Mouse (Mus musculus): ENCODE results near the gene Tmem132b. TPM values are rescaled to one million over a fixed set of nuclear protein-coding genes. Genes with fewer than 3 reads are reported as not detected.

Gene Tmem132b
- polyA plus RNA-seq, 1 experiment from 2014 or later, result 0.03 TPM

- ATAC-seq (ENCODE audit: extremely low read depth, insufficient number of reproducible peaks, low FRiP score, low TSS enrichment), result no peak
- H3K4me3 ChIP-seq, result no peak overlapping the region
- WGBS, result 18% methylated on average over 13 of the region's 13 CpGs
- no peaks in the 10 kb centered on the region for H3K36me3 ChIP-seq
- H3K9ac ChIP-seq, result no peak overlapping the region
- H3K27ac ChIP-seq (replicated peaks), result no peak overlapping the region
- H3K4me1 ChIP-seq, result no peaks in the 10 kb centered on the region
- 0 out of 2 replicates have a peak, but pooled peaks cover 5% of the 10 kb centered on the region for H3K9me3 ChIP-seq
- no peak overlapping the region for H3K4me2 ChIP-seq
- peaks cover 55% of the 10 kb centered on the region for H3K27me3 ChIP-seq (replicated peaks)
Observed at GRCm38 (mm10) chr5:125546293-125546692, 14.7 kb downstream of the Tmem132b start.

- Histone ChIP-seq H3K4me3 (no peak overlapping the region), H3K4me1 (no peaks in the 10 kb centered on the region), H3K36me3 (no peaks in the 10 kb centered on the region), H3K27me3 (replicated peaks) (peaks cover 55% of the 10 kb centered on the region), H3K9ac (no peak overlapping the region), H3K27ac (replicated peaks) (no peak overlapping the region), H3K9me3 (0 out of 2 replicates have a peak, but pooled peaks cover 4% of the 10 kb centered on the region), H3K4me2 (no peak overlapping the region)
- ATAC-seq (ENCODE audit: extremely low read depth, insufficient number of reproducible peaks, low FRiP score, low TSS enrichment), result no peak
- WGBS, result 24% methylated on average over 11 of the region's 11 CpGs
Observed at GRCm38 (mm10) chr5:125549750-125550489, 18.3 kb downstream of the Tmem132b start.

GRCm38 (mm10) chr5:125555732-125556131, 24.2 kb downstream of the Tmem132b start:
- no peak for ATAC-seq (ENCODE audit: extremely low read depth, insufficient number of reproducible peaks, low FRiP score, low TSS enrichment)
- H3K9ac ChIP-seq, result no peak overlapping the region
- H3K4me3 ChIP-seq, result no peak overlapping the region
- H3K9me3 ChIP-seq, result no peaks in the 10 kb centered on the region
- H3K36me3 ChIP-seq, result no peaks in the 10 kb centered on the region
- 0 out of 2 replicates have a peak, but pooled peaks cover 3% of the 10 kb centered on the region for H3K27me3 ChIP-seq (replicated peaks)
- no peak overlapping the region for H3K27ac ChIP-seq (replicated peaks)
- H3K4me1 ChIP-seq, result no peaks in the 10 kb centered on the region
- WGBS, result 66% methylated on average over 5 of the region's 5 CpGs
- H3K4me2 ChIP-seq, result no peak overlapping the region

- no peak for ATAC-seq (ENCODE audit: extremely low read depth, insufficient number of reproducible peaks, low FRiP score, low TSS enrichment)
- H3K27ac ChIP-seq (replicated peaks), result no peak overlapping the region
- H3K9ac ChIP-seq, result no peak overlapping the region
- H3K4me3 ChIP-seq, result no peak overlapping the region
- H3K27me3 ChIP-seq (replicated peaks), result no peaks in the 10 kb centered on the region
- peaks cover 7% of the 10 kb centered on the region for H3K9me3 ChIP-seq
- WGBS, result 48% methylated on average over 6 of the region's 6 CpGs
- no peaks in the 10 kb centered on the region for H3K4me1 ChIP-seq
- H3K36me3 ChIP-seq, result no peaks in the 10 kb centered on the region
- H3K4me2 ChIP-seq, result no peak overlapping the region
Observed at GRCm38 (mm10) chr5:125563492-125563891, 31.9 kb downstream of the Tmem132b start.

- no peak for ATAC-seq (ENCODE audit: extremely low read depth, insufficient number of reproducible peaks, low FRiP score, low TSS enrichment)
- 68% methylated on average over 11 of the region's 11 CpGs for WGBS
Observed at GRCm38 (mm10) chr5:125565725-125566124, 34.2 kb downstream of the Tmem132b start.

GRCm38 (mm10) chr5:125568457-125568856, 36.9 kb downstream of the Tmem132b start:
- H3K36me3 ChIP-seq, result no peaks in the 10 kb centered on the region
- H3K9ac ChIP-seq, result no peak overlapping the region
- H3K4me2 ChIP-seq, result no peak overlapping the region
- H3K4me3 ChIP-seq, result no peak overlapping the region
- H3K27ac ChIP-seq (replicated peaks), result no peak overlapping the region
- H3K27me3 ChIP-seq (replicated peaks), result no peaks in the 10 kb centered on the region
- ATAC-seq (ENCODE audit: extremely low read depth, insufficient number of reproducible peaks, low FRiP score, low TSS enrichment), result no peak
- H3K4me1 ChIP-seq, result no peaks in the 10 kb centered on the region
- H3K9me3 ChIP-seq, result no peaks in the 10 kb centered on the region

More at GRCm38 (mm10) chr5:125565725-125566124, 34.2 kb downstream of the Tmem132b start:
- Histone ChIP-seq H3K4me3 (no peak overlapping the region), H3K9me3 (peaks cover 7% of the 10 kb centered on the region), H3K36me3 (no peaks in the 10 kb centered on the region), H3K4me2 (no peak overlapping the region), H3K4me1 (no peaks in the 10 kb centered on the region), H3K27ac (replicated peaks) (no peak overlapping the region), H3K9ac (no peak overlapping the region), H3K27me3 (replicated peaks) (no peaks in the 10 kb centered on the region)

- Histone ChIP-seq H3K9ac (no peak overlapping the region), H3K36me3 (no peaks in the 10 kb centered on the region), H3K4me3 (no peak overlapping the region), H3K9me3 (no peaks in the 10 kb centered on the region), H3K27ac (replicated peaks) (no peak overlapping the region), H3K4me2 (no peak overlapping the region), H3K27me3 (replicated peaks) (no peaks in the 10 kb centered on the region), H3K4me1 (no peaks in the 10 kb centered on the region)
- ATAC-seq (ENCODE audit: extremely low read depth, insufficient number of reproducible peaks, low FRiP score, low TSS enrichment), result no peak
- WGBS, result 71% methylated on average over 5 of the region's 5 CpGs
Observed at GRCm38 (mm10) chr5:125572011-125572410, 40.4 kb downstream of the Tmem132b start.

GRCm38 (mm10) chr5:125574886-125575285, 43.3 kb downstream of the Tmem132b start:
- Histone ChIP-seq H3K27ac (replicated peaks) (no peak overlapping the region), H3K4me2 (no peak overlapping the region), H3K4me3 (no peak overlapping the region), H3K4me1 (no peaks in the 10 kb centered on the region), H3K36me3 (no peaks in the 10 kb centered on the region), H3K27me3 (replicated peaks) (no peaks in the 10 kb centered on the region), H3K9ac (no peak overlapping the region), H3K9me3 (no peaks in the 10 kb centered on the region)
- 11% methylated on average over 8 of the region's 8 CpGs for WGBS
- no peak for ATAC-seq (ENCODE audit: extremely low read depth, insufficient number of reproducible peaks, low FRiP score, low TSS enrichment)

- ATAC-seq (ENCODE audit: extremely low read depth, insufficient number of reproducible peaks, low FRiP score, low TSS enrichment), result no peak
- Histone ChIP-seq H3K4me3 (no peak overlapping the region), H3K4me1 (no peaks in the 10 kb centered on the region), H3K9ac (no peak overlapping the region), H3K4me2 (no peak overlapping the region), H3K27me3 (replicated peaks) (no peaks in the 10 kb centered on the region), H3K27ac (replicated peaks) (no peak overlapping the region), H3K36me3 (no peaks in the 10 kb centered on the region), H3K9me3 (no peaks in the 10 kb centered on the region)
- WGBS, result 65% methylated on average over 2 of the region's 2 CpGs
Observed at GRCm38 (mm10) chr5:125575866-125576265, 44.3 kb downstream of the Tmem132b start.

- Histone ChIP-seq H3K4me3 (no peak overlapping the region), H3K27ac (replicated peaks) (no peak overlapping the region)
- no peak for ATAC-seq (ENCODE audit: extremely low read depth, insufficient number of reproducible peaks, low FRiP score, low TSS enrichment)
Observed at GRCm38 (mm10) chr5:125578661-125579060, 47.1 kb downstream of the Tmem132b start.

GRCm38 (mm10) chr5:125579153-125579552, 47.6 kb downstream of the Tmem132b start:
- Histone ChIP-seq H3K4me3 (no peak overlapping the region), H3K9me3 (no peaks in the 10 kb centered on the region), H3K27me3 (replicated peaks) (no peaks in the 10 kb centered on the region), H3K4me2 (no peak overlapping the region), H3K36me3 (no peaks in the 10 kb centered on the region), H3K27ac (replicated peaks) (no peak overlapping the region), H3K9ac (no peak overlapping the region), H3K4me1 (no peaks in the 10 kb centered on the region)
- no peak for ATAC-seq (ENCODE audit: extremely low read depth, insufficient number of reproducible peaks, low FRiP score, low TSS enrichment)
- WGBS, result 31% methylated on average over 4 of the region's 4 CpGs

More at GRCm38 (mm10) chr5:125578661-125579060, 47.1 kb downstream of the Tmem132b start:
- H3K9ac ChIP-seq, result no peak overlapping the region
- no peaks in the 10 kb centered on the region for H3K27me3 ChIP-seq (replicated peaks)
- WGBS, result 71% methylated on average over 13 of the region's 13 CpGs
- H3K4me1 ChIP-seq, result no peaks in the 10 kb centered on the region
- no peaks in the 10 kb centered on the region for H3K36me3 ChIP-seq
- no peaks in the 10 kb centered on the region for H3K9me3 ChIP-seq
- H3K4me2 ChIP-seq, result no peak overlapping the region

- Histone ChIP-seq H3K27ac (replicated peaks) (no peak overlapping the region), H3K4me1 (no peaks in the 10 kb centered on the region), H3K9ac (no peak overlapping the region), H3K4me2 (no peak overlapping the region), H3K9me3 (no peaks in the 10 kb centered on the region), H3K27me3 (replicated peaks) (no peaks in the 10 kb centered on the region; the same call in 1 of the 2 replicates), H3K36me3 (no peaks in the 10 kb centered on the region), H3K4me3 (no peak overlapping the region)
- WGBS, result 56% methylated on average over 2 of the region's 2 CpGs
- no peak for ATAC-seq (ENCODE audit: extremely low read depth, insufficient number of reproducible peaks, low FRiP score, low TSS enrichment)
Observed at GRCm38 (mm10) chr5:125583298-125583697, 51.7 kb downstream of the Tmem132b start.
